Mouse (Mus musculus) liver, postnatal 0 days (tissue): ENCODE results near the gene Pin1.

Experiments used
- CTCF ChIP-seq: sonication (generic); IDR thresholded peaks from 2 replicates; pipeline ENCODE4 v1.5.1; 2016; ENCODE audit warnings: antibody characterized with exemption, low read depth
- EP300 ChIP-seq: IDR thresholded peaks from 2 replicates; pipeline ENCODE4 v1.6.1; 2016; ENCODE audit warnings: antibody characterized with exemption, low read depth, mild to moderate bottlenecking

GRCm38 (mm10) chr9:20681546-20682388 lies 29.9 kb downstream of the Pin1 start:
- TF ChIP-seq CTCF = no peak
- no peak for TF ChIP-seq EP300
